Mouse (Mus musculus) brain, embryonic 14.5 days (tissue): ENCODE results near the gene Arf5.

Source experiments
- CTCF ChIP-seq: fragments of 200-500 bp; IDR thresholded peaks from 2 replicates; pipeline ENCODE4 v1.5.1; 2012; ENCODE audit warnings: inconsistent platforms, mild to moderate bottlenecking, moderate library complexity, borderline replicate concordance; ENCODE audit not compliant: insufficient read depth, insufficient read length; ENCODE audit errors: extremely low read depth
- POLR2A ChIP-seq: fragments of 200-500 bp; IDR thresholded peaks from 2 replicates; pipeline ENCODE4 v1.6.1; 2012; ENCODE audit warnings: mild to moderate bottlenecking, inconsistent platforms, borderline replicate concordance; ENCODE audit not compliant: poor library complexity, insufficient read depth, insufficient read length, severe bottlenecking; ENCODE audit errors: extremely low read depth

GRCm38 (mm10) chr6:28421469-28422000 lies 1.8 kb upstream of the Arf5 start:
- TF ChIP-seq POLR2A = peak; percentile 19; the same call in 1 of the 2 replicates
- peak; percentile 58; the same call in 1 of the 2 replicates for TF ChIP-seq CTCF
